Mouse (Mus musculus) liver, adult 2 months (tissue): ENCODE results near the gene Thap11. TPM values are rescaled to one million over a fixed set of nuclear protein-coding genes. Genes with fewer than 3 reads are reported as not detected.

Experiments
- DNase-seq: peaks from one replicate; pipeline ENCODE4 v3.0.0-alpha.2; 2011; ENCODE audit warnings: low read depth, low spot score; ENCODE audit errors: extremely low read depth
- H3K27ac ChIP-seq: fragments of 200-500 bp; replicated peaks from 2 replicates; pipeline ENCODE4 v1.5.1; 2012; ENCODE audit warnings: low read depth, mild to moderate bottlenecking, control low read depth, inconsistent platforms, low read length; ENCODE audit not compliant: insufficient read depth
- H3K27me3 ChIP-seq: fragments of 200-500 bp; 2 replicates; pipeline ENCODE4 v1.6.1; 2012; ENCODE audit warnings: mild to moderate bottlenecking, moderate library complexity, low read length, inconsistent platforms; ENCODE audit not compliant: control insufficient read depth, insufficient read depth
- H3K36me3 ChIP-seq: fragments of 200-500 bp; 2 replicates; pipeline ENCODE4 v1.6.1; 2012; ENCODE audit warnings: low read length, inconsistent platforms; ENCODE audit not compliant: control insufficient read depth, insufficient read depth
- H3K4me1 ChIP-seq: fragments of 200-500 bp; 2 replicates; pipeline ENCODE4 v1.6.1; 2011; ENCODE audit warnings: low read length; ENCODE audit not compliant: control insufficient read depth, insufficient read depth
- H3K4me3 ChIP-seq: fragments of 200-500 bp; 2 replicates; pipeline ENCODE4 v1.5.1; 2011; ENCODE audit warnings: low read depth, mild to moderate bottlenecking, control low read depth, low read length, moderate library complexity; ENCODE audit not compliant: insufficient read depth
- H3K79me2 ChIP-seq: fragments of 200-500 bp; 2 replicates; pipeline ENCODE4 v1.6.1; 2012; ENCODE audit warnings: inconsistent platforms, mild to moderate bottlenecking, low read length, moderate library complexity; ENCODE audit not compliant: control insufficient read depth, insufficient read depth
- H3K9ac ChIP-seq: fragments of 200-500 bp; 2 replicates; pipeline ENCODE4 v1.6.1; 2012; ENCODE audit warnings: low read depth, mild to moderate bottlenecking, control low read depth, inconsistent platforms, low read length
- CTCF ChIP-seq: fragments of 200-500 bp; IDR thresholded peaks from 2 replicates; pipeline ENCODE4 v1.5.1; 2011; ENCODE audit warnings: low read depth, low read length, control low read depth
- POLR2A ChIP-seq: fragments of 200-500 bp; IDR thresholded peaks from 2 replicates; pipeline ENCODE4 v1.6.1; 2011; ENCODE audit warnings: low read length, control low read depth; ENCODE audit not compliant: insufficient read depth; ENCODE audit errors: extremely low read depth
- WGBS: fragments of 180-500 bp; shearing (Covaris S2); methylation state at CpG from one replicate; pipeline ENCODE4 v1.1.7; 2018; 5-methylcytosine and 5-hydroxymethylcytosine counted together
- polyA plus RNA-seq: library from polyadenylated mRNA; depleted of rRNA; stranded (reverse); fragments of >200 nt; gene quantifications from 2 replicates; pipeline ENCODE4 v1.2.3, GENCODE M21; 2012; rRNA removed
- total RNA-seq: library from RNA; depleted of rRNA; stranded (reverse); fragments of >200 nt; gene quantifications from 2 replicates; pipeline ENCODE4 v1.2.3, GENCODE M21; 2014; rRNA removed

Thap11 gene
- total and polyA plus RNA-seq, 2 experiments: 11.3 to 28.5 TPM

DNA sequence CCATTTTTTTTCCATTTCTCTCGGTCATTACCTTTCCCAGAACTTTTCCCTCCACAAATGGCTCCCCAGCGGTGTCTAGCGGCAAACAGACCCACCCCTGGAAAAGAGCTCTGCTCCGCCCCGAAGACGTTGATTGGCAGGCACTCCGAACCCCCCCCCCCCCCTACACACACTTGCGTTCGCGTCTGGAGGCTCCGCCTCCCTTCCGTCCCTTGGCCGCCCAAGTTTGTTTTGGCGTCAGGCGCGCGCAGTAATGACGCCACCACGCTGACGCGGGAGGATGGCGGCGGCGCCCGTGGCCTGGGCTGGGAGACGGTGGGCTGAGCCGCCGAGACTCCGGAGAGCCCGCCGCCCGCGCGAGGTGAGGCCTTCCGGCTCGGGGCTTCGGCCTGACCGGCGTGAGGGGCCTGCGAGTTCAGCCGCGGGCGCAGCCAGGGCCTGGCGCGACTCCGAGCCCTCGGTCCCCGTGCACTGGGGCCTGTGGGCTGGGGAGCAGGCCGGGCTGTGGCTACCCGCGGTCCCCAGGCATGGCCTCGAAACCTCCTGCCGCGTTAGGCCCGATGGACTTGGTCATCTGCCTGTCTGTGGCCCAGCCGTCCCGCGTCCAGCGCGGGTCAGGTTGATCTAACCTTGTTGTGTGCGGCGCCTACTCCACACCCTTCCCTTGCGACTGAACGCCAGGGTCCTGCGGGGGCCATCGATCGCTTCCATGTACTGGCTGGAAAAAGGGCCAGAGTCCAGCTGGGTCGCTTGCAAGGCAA lies 45.4 kb downstream of the Thap11 start, which contains the start of gene Pskh1:
Pskh1 (plus strand) TSS at position 262 of the 761 bp plus-strand sequence.
- TF ChIP-seq CTCF: no peak
- peak; percentile 54 for TF ChIP-seq POLR2A
- H3K4me3 ChIP-seq: peak within 1 kb of the TSS; percentile 93
- no peaks in the 10 kb centered on the region for H3K36me3 ChIP-seq
- no peaks in the 10 kb centered on the region for H3K27me3 ChIP-seq
- peak within 1 kb of the TSS; percentile 97 for H3K27ac ChIP-seq
- peaks cover 5% of the 10 kb centered on the region for H3K4me1 ChIP-seq
- WGBS: under 1% methylated on average over 68 of the region's 68 CpGs
- H3K79me2 ChIP-seq: peaks cover 22% of the 10 kb centered on the region; the same call in 1 of the 2 replicates
- DNase-seq: peak; percentile 90
- H3K9ac ChIP-seq: peak within 1 kb of the TSS; percentile 97

DNA sequence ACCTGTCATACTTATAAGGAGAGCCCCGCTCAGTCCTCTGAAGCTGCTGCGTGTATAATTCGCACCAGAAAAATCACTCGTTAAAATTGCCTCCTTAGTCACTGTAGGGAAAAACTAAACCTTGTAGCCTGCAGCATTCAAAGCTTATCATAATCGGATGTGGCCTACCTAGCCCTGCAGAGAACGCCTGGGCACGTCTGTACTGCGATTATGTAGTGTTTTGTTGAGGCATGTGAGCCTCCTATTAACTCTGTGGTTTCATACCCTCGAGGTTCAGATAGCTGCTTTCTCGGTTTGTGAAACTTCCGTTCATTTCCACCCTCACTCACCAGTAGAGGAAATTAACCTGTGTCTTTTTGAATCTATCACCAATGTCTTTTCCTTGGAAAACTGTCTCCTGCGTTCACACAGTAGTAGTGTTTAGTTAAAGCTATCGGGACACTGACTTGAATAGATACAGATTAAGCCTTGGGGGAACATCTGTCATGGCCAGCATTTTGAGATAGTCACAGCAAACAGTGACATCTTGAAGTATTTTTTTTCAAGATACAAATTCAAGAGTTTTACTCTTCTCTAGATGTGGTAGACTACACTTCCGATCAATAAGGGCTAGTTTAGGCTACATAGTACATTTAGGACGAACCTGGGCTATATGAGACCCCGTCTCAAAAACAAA lies 46.1 kb downstream of the Thap11 start:
- DNase-seq: no peak

More for the DNA sequence above, 46.1 kb downstream of the Thap11 start:
- Histone ChIP-seq H3K4me1 (peaks cover 5% of the 10 kb centered on the region), H3K27me3 (no peaks in the 10 kb centered on the region), H3K4me3 (peak overlapping the region; percentile 93), H3K9ac (peak overlapping the region; percentile 97), H3K79me2 (peaks cover 25% of the 10 kb centered on the region; the same call in 1 of the 2 replicates), H3K36me3 (no peaks in the 10 kb centered on the region), H3K27ac (peak overlapping the region; percentile 97)
- WGBS: 10% methylated on average over 16 of the region's 16 CpGs
- TF ChIP-seq POLR2A: no peak
- no peak for TF ChIP-seq CTCF

Other genes with a start within 250 kb of the Thap11 start
- 1.3 and 2.6 TPM in 2 replicates for gene Ripor1, start 249.9 kb upstream of the Thap11 start, total RNA-seq
- 5.5 and 7.4 TPM in 2 replicates for gene Ripor1, start 249.9 kb upstream of the Thap11 start, polyA plus RNA-seq
- gene Ctcf, start 218.6 kb upstream of the Thap11 start, total RNA-seq: 14.6 and 15.6 TPM in 2 replicates
- gene Ctcf, start 218.6 kb upstream of the Thap11 start, polyA plus RNA-seq: 6.6 TPM in 2 replicates
- not detected in 2 replicates for gene Agrp, start 217.7 kb upstream of the Thap11 start, total RNA-seq
- not detected in 2 replicates for gene Agrp, start 217.7 kb upstream of the Thap11 start, polyA plus RNA-seq
- gene Carmil2, start 168.9 kb upstream of the Thap11 start, total RNA-seq: under 0.01 and 0.07 TPM in 2 replicates
- gene Carmil2, start 168.9 kb upstream of the Thap11 start, polyA plus RNA-seq: 0.32 and 0.64 TPM in 2 replicates
- gene Acd, start 154.0 kb upstream of the Thap11 start, total RNA-seq: 1.5 and 3.2 TPM in 2 replicates
- gene Acd, start 154.0 kb upstream of the Thap11 start, polyA plus RNA-seq: 18.3 and 22.8 TPM in 2 replicates
- 4.1 and 5.4 TPM in 2 replicates for gene Pard6a, start 154.0 kb upstream of the Thap11 start, total RNA-seq
- 8.1 and 8.6 TPM in 2 replicates for gene Pard6a, start 154.0 kb upstream of the Thap11 start, polyA plus RNA-seq
- not detected in 2 replicates for gene 4933405L10Rik, start 147.5 kb upstream of the Thap11 start, total RNA-seq
- gene 4933405L10Rik, start 147.5 kb upstream of the Thap11 start, polyA plus RNA-seq: not detected in 2 replicates
- 0.13 TPM in 1 of 2 replicates, not detected in the other for gene Enkd1, start 146.9 kb upstream of the Thap11 start, total RNA-seq
- gene Enkd1, start 146.9 kb upstream of the Thap11 start, polyA plus RNA-seq: 0.42 and 0.62 TPM in 2 replicates
- gene Gfod2, start 96.5 kb upstream of the Thap11 start, total RNA-seq: 2.6 and 3.4 TPM in 2 replicates
- gene Gfod2, start 96.5 kb upstream of the Thap11 start, polyA plus RNA-seq: 6.3 and 9.2 TPM in 2 replicates
- gene Ranbp10, start 27.8 kb upstream of the Thap11 start, total RNA-seq: 19.7 and 26.9 TPM in 2 replicates
- 37.1 and 38.0 TPM in 2 replicates for gene Ranbp10, start 27.8 kb upstream of the Thap11 start, polyA plus RNA-seq
- not detected in 2 replicates for gene Tsnaxip1, start 27.4 kb upstream of the Thap11 start, total RNA-seq
- not detected in 2 replicates for gene Tsnaxip1, start 27.4 kb upstream of the Thap11 start, polyA plus RNA-seq
- gene Cenpt, start 1.9 kb upstream of the Thap11 start, total RNA-seq: 0.92 and 1.4 TPM in 2 replicates
- 1.9 and 2.1 TPM in 2 replicates for gene Cenpt, start 1.9 kb upstream of the Thap11 start, polyA plus RNA-seq
- gene Nutf2, start 5.4 kb downstream of the Thap11 start, total RNA-seq: 21.6 and 28.1 TPM in 2 replicates
- 23.9 and 29.3 TPM in 2 replicates for gene Nutf2, start 5.4 kb downstream of the Thap11 start, polyA plus RNA-seq
- 7.5 and 12.1 TPM in 2 replicates for gene Edc4, start 25.7 kb downstream of the Thap11 start, total RNA-seq
- 20.0 and 32.0 TPM in 2 replicates for gene Edc4, start 25.7 kb downstream of the Thap11 start, polyA plus RNA-seq
- not detected in 2 replicates for gene Nrn1l, start 38.4 kb downstream of the Thap11 start, total RNA-seq
- 0.35 and 1.5 TPM in 2 replicates for gene Nrn1l, start 38.4 kb downstream of the Thap11 start, polyA plus RNA-seq
- 19.0 and 20.1 TPM in 2 replicates for gene Pskh1, start 45.3 kb downstream of the Thap11 start, total RNA-seq
- gene Pskh1, start 45.3 kb downstream of the Thap11 start, polyA plus RNA-seq: 35.9 and 37.9 TPM in 2 replicates
- gene Ctrl, start 78.7 kb downstream of the Thap11 start, total RNA-seq: 8.5 and 59.0 TPM in 2 replicates
- gene Ctrl, start 78.7 kb downstream of the Thap11 start, polyA plus RNA-seq: 1.6 and 2.0 TPM in 2 replicates
- gene Psmb10, start 83.3 kb downstream of the Thap11 start, total RNA-seq: 86.8 and 109 TPM in 2 replicates
- gene Psmb10, start 83.3 kb downstream of the Thap11 start, polyA plus RNA-seq: 122 and 139 TPM in 2 replicates
- 215 and 324 TPM in 2 replicates for gene Lcat, start 88.2 kb downstream of the Thap11 start, total RNA-seq
- gene Lcat, start 88.2 kb downstream of the Thap11 start, polyA plus RNA-seq: 919 and 969 TPM in 2 replicates
- 10.8 and 14.2 TPM in 2 replicates for gene Slc12a4, start 111.0 kb downstream of the Thap11 start, total RNA-seq
- gene Slc12a4, start 111.0 kb downstream of the Thap11 start, polyA plus RNA-seq: 10.7 and 16.0 TPM in 2 replicates
- not detected in 2 replicates for gene Dpep3, start 124.3 kb downstream of the Thap11 start, total RNA-seq
- gene Dpep3, start 124.3 kb downstream of the Thap11 start, polyA plus RNA-seq: not detected in 2 replicates
- gene Dus2, start 136.2 kb downstream of the Thap11 start, total RNA-seq: 5.7 and 6.8 TPM in 2 replicates
- gene Dus2, start 136.2 kb downstream of the Thap11 start, polyA plus RNA-seq: 5.6 and 7.1 TPM in 2 replicates
- not detected in 2 replicates for gene Dpep2nb, start 150.8 kb downstream of the Thap11 start, total RNA-seq
- gene Dpep2nb, start 150.8 kb downstream of the Thap11 start, polyA plus RNA-seq: not detected in 2 replicates
- 10.3 and 12.2 TPM in 2 replicates for gene Ddx28, start 156.8 kb downstream of the Thap11 start, total RNA-seq
- gene Ddx28, start 156.8 kb downstream of the Thap11 start, polyA plus RNA-seq: 9.6 and 10.6 TPM in 2 replicates
- gene Nfatc3, start 203.7 kb downstream of the Thap11 start, total RNA-seq: 8.5 and 10.8 TPM in 2 replicates
- gene Nfatc3, start 203.7 kb downstream of the Thap11 start, polyA plus RNA-seq: 10.6 and 13.3 TPM in 2 replicates